Mouse (Mus musculus) kidney, adult 18-20 months (tissue): ENCODE results near the gene Hsd3b2.
"Not testable (repeated sequence)": the region's sequence is repeated elsewhere in the genome, so short reads cannot be mapped to it uniquely, and the experiment has no call there.

Source experiments
- DNase-seq: peaks from one replicate; pipeline ENCODE4 v3.0.0; 2021

The Hsd3b2 gene

DNA sequence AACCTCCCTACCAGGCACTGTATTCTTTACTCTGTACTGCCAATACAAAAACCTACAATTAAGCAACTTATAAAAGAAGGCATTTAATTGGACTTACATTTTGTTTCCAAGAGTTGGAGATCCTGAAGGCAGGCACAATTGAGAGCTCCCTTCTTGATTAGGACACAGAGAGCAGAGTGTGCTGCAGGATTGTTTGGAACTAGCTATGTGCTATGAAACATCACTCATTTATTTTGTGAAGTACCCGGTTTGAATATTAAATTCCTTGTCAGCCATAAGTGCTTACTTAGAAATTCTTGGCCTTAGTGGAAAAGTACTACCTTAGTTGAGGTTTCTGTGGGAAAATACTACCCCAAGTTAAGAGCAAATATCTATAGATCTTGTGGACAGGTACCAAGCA lies at the start of gene Hsd3b2:
Gene Hsd3b2, minus strand, starts transcription at position 168 of the 400 bp plus-strand sequence.
- DNase-seq: no peak

GRCm38 (mm10) chr3:98764155-98764554 lies 39.8 kb upstream of the Hsd3b2 start:
- DNase-seq: no peak

DNA sequence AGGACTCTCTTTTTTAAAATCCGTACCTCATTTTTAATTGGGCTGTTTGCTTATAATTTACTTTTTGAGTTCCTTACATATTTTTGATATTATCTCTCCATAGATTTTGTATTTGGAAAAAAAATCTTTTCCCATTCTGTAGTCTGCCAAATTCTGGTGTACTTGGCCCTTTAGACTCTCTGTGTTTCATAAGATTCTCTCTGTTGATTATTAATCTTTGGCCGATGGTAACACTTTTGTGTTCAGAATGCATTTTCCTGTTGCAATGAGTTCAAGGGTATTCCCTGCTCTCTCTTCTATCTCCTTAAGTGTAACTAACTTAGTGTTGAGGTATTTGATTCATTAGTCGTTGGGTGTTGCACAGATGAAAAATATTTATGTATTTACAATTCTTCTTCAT lies 32.5 kb upstream of the Hsd3b2 start:
- DNase-seq: no peak

DNA sequence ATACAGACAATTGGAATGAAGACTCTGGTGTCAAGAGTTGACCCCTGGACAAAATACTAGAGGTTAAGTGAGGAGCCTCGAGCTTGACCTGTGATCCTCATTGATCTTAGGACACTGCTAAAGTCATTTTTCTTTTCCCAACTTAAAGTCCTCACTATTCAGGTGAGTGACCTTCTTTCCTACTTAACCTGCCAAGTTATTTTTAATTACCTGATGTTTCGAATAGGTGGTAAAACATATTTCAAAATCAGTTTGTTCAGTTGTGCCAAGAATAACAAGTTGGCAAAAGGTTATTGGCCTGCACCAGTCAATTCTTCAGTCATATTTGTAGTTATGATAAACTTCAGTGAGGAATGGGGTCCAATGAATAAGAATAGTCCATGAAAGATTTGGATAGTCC lies 27.8 kb upstream of the Hsd3b2 start:
- no peak for DNase-seq

DNA sequence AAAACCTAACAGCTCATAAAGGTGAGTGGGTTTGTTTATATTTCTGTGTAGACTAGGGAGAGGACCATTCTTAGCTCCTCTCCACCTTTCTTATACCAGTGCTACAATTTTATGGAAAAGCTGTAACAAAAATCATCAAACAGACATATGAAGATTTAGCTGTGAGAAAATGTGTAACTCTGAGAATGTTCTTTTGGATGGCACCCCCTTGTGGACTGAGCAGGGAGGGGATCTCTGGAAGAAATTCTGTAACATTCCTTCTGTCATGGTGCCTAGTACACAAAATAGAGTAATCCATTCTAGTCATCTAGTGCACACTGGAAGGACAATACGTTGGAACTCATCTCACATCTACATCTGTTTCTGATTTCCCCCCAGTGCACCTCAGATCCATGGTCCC lies 16.7 kb upstream of the Hsd3b2 start:
- not testable (repeated sequence) for DNase-seq

DNA sequence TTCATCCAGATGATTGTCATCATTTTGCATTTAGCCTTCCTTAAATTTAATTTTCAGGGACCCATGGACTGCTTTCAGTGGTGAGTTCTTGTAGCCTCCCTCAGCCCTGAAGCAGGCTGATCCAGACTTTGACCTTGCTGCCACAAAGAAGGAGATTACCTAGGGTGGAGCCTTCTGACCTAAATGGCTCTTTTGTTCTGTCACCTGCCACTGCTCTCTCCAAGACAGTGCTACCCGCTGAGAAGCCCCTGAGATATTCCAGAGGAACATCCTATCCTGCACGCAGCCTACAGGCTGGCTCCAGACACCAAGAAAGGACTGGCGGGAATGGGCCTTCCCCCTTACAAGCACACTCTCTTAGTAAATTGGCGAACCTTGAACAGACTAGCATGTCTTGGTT lies 10.0 kb upstream of the Hsd3b2 start:
- no peak for DNase-seq

GRCm38 (mm10) chr3:98733724-98734123 lies 9.4 kb upstream of the Hsd3b2 start:
- DNase-seq: no peak

- peak; percentile 31 for DNase-seq
Observed at GRCm38 (mm10) chr3:98726281-98726680, 1.9 kb upstream of the Hsd3b2 start.

DNA sequence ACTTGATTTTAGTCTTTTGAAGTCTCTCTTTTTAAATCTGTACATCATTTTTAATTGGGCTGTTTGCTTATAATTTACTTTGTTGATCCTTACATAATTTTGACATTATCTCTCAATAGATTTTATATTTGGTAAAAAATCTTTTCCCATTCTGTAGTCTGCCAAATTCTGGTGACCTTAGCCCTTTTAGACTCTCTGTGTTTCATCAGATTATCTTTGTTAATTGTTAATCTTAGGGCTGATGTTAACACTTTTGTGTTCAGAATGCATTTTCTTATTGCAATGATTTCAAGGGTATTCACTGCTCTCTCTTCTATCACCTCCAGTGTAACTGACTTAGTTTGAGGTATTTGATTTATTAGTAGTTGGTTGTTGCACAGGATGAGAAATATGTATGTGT lies 3.6 kb downstream of the Hsd3b2 start:
- no peak for DNase-seq

- DNase-seq: no peak
Observed at GRCm38 (mm10) chr3:98682401-98682800, 41.9 kb downstream of the Hsd3b2 start.

DNA sequence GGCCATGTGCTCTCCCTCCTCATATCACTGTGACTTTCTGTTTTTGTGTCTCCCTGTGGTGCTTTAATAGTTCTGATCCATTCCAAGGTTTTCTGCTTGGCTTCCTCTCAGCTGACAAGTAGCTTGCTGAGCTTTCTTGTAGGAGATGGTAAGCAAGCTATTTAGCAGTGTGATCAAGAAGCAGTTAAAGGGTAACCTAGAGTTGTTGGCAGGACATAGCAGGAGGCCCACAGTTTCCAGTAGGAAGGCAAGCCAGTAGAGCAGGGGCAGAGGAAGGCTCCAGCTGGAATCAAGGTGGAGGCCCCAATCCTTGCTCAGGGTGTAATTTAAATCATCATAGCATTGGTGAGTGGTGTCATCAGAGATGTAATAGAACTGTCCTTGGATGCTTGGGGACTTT lies 43.6 kb downstream of the Hsd3b2 start:
- peak; percentile 47 for DNase-seq
